Mouse (Mus musculus) kidney, embryonic 16.5 days (tissue): ENCODE data around the gene Arhgef17. TPM values are rescaled to one million over a fixed set of nuclear protein-coding genes. Genes with fewer than 3 reads are reported as not detected.

Experiments
- ATAC-seq: fragments of 200-750 bp; cut with Nextera tagmentation; 2 replicates; pipeline ENCODE4 v1.8.0; 2017; ENCODE audit warnings: moderate TSS enrichment; ENCODE audit not compliant: low FRiP score, low TSS enrichment
- H3K27ac ChIP-seq: fragments of 300-500 bp; sonication (generic); 2 replicates; pipeline ENCODE4 v1.5.1; 2014; ENCODE audit warnings: low read length
- H3K27me3 ChIP-seq: fragments of 300-500 bp; sonication (generic); 2 replicates; pipeline ENCODE4 v1.6.1; 2014; ENCODE audit warnings: low read length, control low read depth, mixed read lengths; ENCODE audit not compliant: insufficient read depth
- H3K36me3 ChIP-seq: fragments of 300-500 bp; sonication (generic); 2 replicates; pipeline ENCODE4 v1.6.1; 2014; ENCODE audit warnings: low read length, control low read depth, mixed read lengths; ENCODE audit not compliant: insufficient read depth
- H3K4me1 ChIP-seq: fragments of 300-500 bp; sonication (generic); 2 replicates; pipeline ENCODE4 v1.6.1; 2014; ENCODE audit warnings: low read length, control low read depth, mixed read lengths; ENCODE audit not compliant: insufficient read depth
- H3K4me2 ChIP-seq: fragments of 300-500 bp; sonication (generic); replicated peaks from 2 replicates; pipeline ENCODE4 v1.6.1; 2014; ENCODE audit warnings: low read depth, low read length
- H3K4me3 ChIP-seq: fragments of 300-500 bp; sonication (generic); 2 replicates; pipeline ENCODE4 v1.5.1; 2014; ENCODE audit warnings: mild to moderate bottlenecking, low read length
- H3K9ac ChIP-seq: fragments of 300-500 bp; sonication (generic); replicated peaks from 2 replicates; pipeline ENCODE4 v1.6.1; 2014; ENCODE audit warnings: low read length
- H3K9me3 ChIP-seq: fragments of 300-500 bp; sonication (generic); 2 replicates; pipeline ENCODE4 v1.6.1; 2016; ENCODE audit warnings: low read length, control low read depth
- WGBS: fragments of 180-500 bp; shearing (Covaris S2); extraction: QIAGEN DNeasy Blood & Tissue Kit; methylation state at CpG from one replicate; pipeline ENCODE4 v1.1.7; 2014; 5-methylcytosine and 5-hydroxymethylcytosine counted together
- polyA plus RNA-seq: library from polyadenylated mRNA; unstranded; fragments of >200 nt; fragmentation: Nextera tagmentation; extraction: Ambion mirVana; gene quantifications from 2 replicates; pipeline ENCODE4 v1.2.1, GENCODE M21; 2015

The Arhgef17 gene
- polyA plus RNA-seq, 1 experiment from 2014 or later: 10.8 TPM

- no peak; the same call in 1 of the 2 replicates for ATAC-seq
- H3K9ac ChIP-seq: peak overlapping the region; percentile 54
- 0% methylated on average over 1 of the region's 1 CpGs for WGBS
- H3K4me2 ChIP-seq: 0 out of 2 replicates have a peak overlapping the region, but pooled peaks have one; percentile 26
- no peak overlapping the region for H3K4me3 ChIP-seq
- no peaks in the 10 kb centered on the region for H3K9me3 ChIP-seq
- no peaks in the 10 kb centered on the region for H3K27me3 ChIP-seq
- peaks cover 14% of the 10 kb centered on the region for H3K36me3 ChIP-seq
- H3K27ac ChIP-seq: peak overlapping the region; percentile 89
- H3K4me1 ChIP-seq: peaks cover 58% of the 10 kb centered on the region
These were observed 24.7 kb downstream of the Arhgef17 start for GRCm38 (mm10) chr7:100907231-100907630.

GRCm38 (mm10) chr7:100906029-100906789 is 25.7 kb downstream of the Arhgef17 start:
- Histone ChIP-seq H3K27me3 (no peaks in the 10 kb centered on the region), H3K4me3 (no peak overlapping the region), H3K36me3 (peaks cover 14% of the 10 kb centered on the region), H3K9ac (no peak overlapping the region; the same call in 1 of the 2 replicates), H3K4me2 (no peak overlapping the region), H3K4me1 (peaks cover 48% of the 10 kb centered on the region), H3K27ac (no peak overlapping the region), H3K9me3 (no peaks in the 10 kb centered on the region)
- 91% methylated on average over 10 of the region's 10 CpGs for WGBS
- no peak for ATAC-seq

GRCm38 (mm10) chr7:100905037-100905436 is 26.9 kb downstream of the Arhgef17 start:
- no peaks in the 10 kb centered on the region for H3K9me3 ChIP-seq
- H3K27ac ChIP-seq: no peak overlapping the region
- no peak for ATAC-seq
- H3K9ac ChIP-seq: 0 out of 2 replicates have a peak overlapping the region, but pooled peaks have one; percentile 26
- no peak overlapping the region for H3K4me2 ChIP-seq
- WGBS: 78% methylated on average over 7 of the region's 7 CpGs
- peaks cover 14% of the 10 kb centered on the region for H3K36me3 ChIP-seq
- peaks cover 36% of the 10 kb centered on the region for H3K4me1 ChIP-seq
- H3K27me3 ChIP-seq: no peaks in the 10 kb centered on the region
- no peak overlapping the region for H3K4me3 ChIP-seq

- Histone ChIP-seq H3K4me3 (no peak overlapping the region), H3K27me3 (no peaks in the 10 kb centered on the region), H3K27ac (peak overlapping the region; percentile 33; the same call in 1 of the 2 replicates), H3K9ac (0 out of 2 replicates have a peak overlapping the region, but pooled peaks have one; percentile 26), H3K4me2 (no peak overlapping the region), H3K9me3 (no peaks in the 10 kb centered on the region), H3K36me3 (peaks cover 14% of the 10 kb centered on the region), H3K4me1 (peaks cover 32% of the 10 kb centered on the region)
- no peak for ATAC-seq
- 76% methylated on average over 5 of the region's 5 CpGs for WGBS
These were observed 27.3 kb downstream of the Arhgef17 start for GRCm38 (mm10) chr7:100904612-100905011.

GRCm38 (mm10) chr7:100902451-100903137 is 29.3 kb downstream of the Arhgef17 start:
- no peak overlapping the region for H3K27ac ChIP-seq
- H3K4me1 ChIP-seq: peaks cover 11% of the 10 kb centered on the region
- WGBS: 83% methylated on average over 9 of the region's 9 CpGs
- no peaks in the 10 kb centered on the region for H3K9me3 ChIP-seq
- H3K4me3 ChIP-seq: no peak overlapping the region
- ATAC-seq: no peak
- no peak overlapping the region for H3K4me2 ChIP-seq
- H3K36me3 ChIP-seq: peaks cover 6% of the 10 kb centered on the region; the same call in 1 of the 2 replicates
- H3K27me3 ChIP-seq: no peaks in the 10 kb centered on the region
- H3K9ac ChIP-seq: no peak overlapping the region

- no peak for ATAC-seq
- 0 out of 2 replicates have a peak, but pooled peaks cover 3% of the 10 kb centered on the region for H3K36me3 ChIP-seq
- WGBS: 90% methylated on average over 5 of the region's 5 CpGs
These were observed 34.1 kb downstream of the Arhgef17 start for GRCm38 (mm10) chr7:100897828-100898227.

GRCm38 (mm10) chr7:100894833-100895226 is 37.1 kb downstream of the Arhgef17 start:
- Histone ChIP-seq H3K4me3 (peak overlapping the region; percentile 47), H3K4me2 (peak overlapping the region; percentile 78), H3K4me1 (peaks cover 33% of the 10 kb centered on the region), H3K27ac (no peak overlapping the region), H3K27me3 (no peaks in the 10 kb centered on the region), H3K36me3 (peaks cover 7% of the 10 kb centered on the region), H3K9ac (peak overlapping the region; percentile 68), H3K9me3 (no peaks in the 10 kb centered on the region)
- WGBS: 3% methylated on average over 12 of the region's 12 CpGs
- peak; percentile 40; the same call in 1 of the 2 replicates for ATAC-seq

More at GRCm38 (mm10) chr7:100897828-100898227, 34.1 kb downstream of the Arhgef17 start:
- Histone ChIP-seq H3K4me3 (no peak overlapping the region), H3K4me1 (peaks cover 33% of the 10 kb centered on the region), H3K27ac (no peak overlapping the region), H3K4me2 (no peak overlapping the region), H3K9ac (no peak overlapping the region), H3K27me3 (no peaks in the 10 kb centered on the region), H3K9me3 (no peaks in the 10 kb centered on the region)

- H3K9ac ChIP-seq: peak overlapping the region; percentile 68
- no peak overlapping the region for H3K27ac ChIP-seq
- WGBS: 3% methylated on average over 47 of the region's 53 CpGs
- no peaks in the 10 kb centered on the region for H3K27me3 ChIP-seq
- H3K4me2 ChIP-seq: peak overlapping the region; percentile 78
- ATAC-seq: peak; percentile 53
- H3K36me3 ChIP-seq: peaks cover 13% of the 10 kb centered on the region
- H3K4me3 ChIP-seq: peak overlapping the region; percentile 47
- no peaks in the 10 kb centered on the region for H3K9me3 ChIP-seq
- H3K4me1 ChIP-seq: peaks cover 33% of the 10 kb centered on the region
These were observed 37.7 kb downstream of the Arhgef17 start for GRCm38 (mm10) chr7:100894057-100894832.

- peaks cover 33% of the 10 kb centered on the region for H3K4me1 ChIP-seq
- no peak overlapping the region for H3K4me3 ChIP-seq
- peak; percentile 21; the same call in 1 of the 2 replicates for ATAC-seq
- no peak overlapping the region for H3K27ac ChIP-seq
- H3K36me3 ChIP-seq: peaks cover 21% of the 10 kb centered on the region
- peak overlapping the region; percentile 7; the same call in 1 of the 2 replicates for H3K9ac ChIP-seq
- H3K9me3 ChIP-seq: no peaks in the 10 kb centered on the region
- H3K27me3 ChIP-seq: no peaks in the 10 kb centered on the region
- WGBS: 32% methylated on average over 20 of the region's 20 CpGs
- H3K4me2 ChIP-seq: peak overlapping the region; percentile 78; the same call in 1 of the 2 replicates
These were observed 38.5 kb downstream of the Arhgef17 start for GRCm38 (mm10) chr7:100893249-100894056.
